ENCODE assay signal across 20 mouse cellular contexts in genomic region chr11:9616665-9617064, GRCm38 (mm10).
"Had no signal": no experiment of that assay in that cellular context is flagged by ENCODE, and none has a peak within 500 bp of the region (broad histone marks: within the 10 kb centered on the region; RNA-seq: fewer than 3 reads in every experiment).

No protein-coding gene starts in this region.

- H3K4me2 ChIP-seq: kidney, embryonic 15.5 days; liver, embryonic 13.5 days; midbrain, embryonic 11.5 days; midbrain, embryonic 15.5 days; neural tube, embryonic 13.5 days had no signal

- DNase-seq: kidney, postnatal 10 days; kidney, postnatal 36 days; layer of hippocampus, postnatal 36 days; liver, embryonic 13.5 days; lung, adult 2 months; lung, postnatal 14 days; lung, postnatal 4 days; right cerebral cortex, adult 18-20 months; right cerebral cortex, postnatal 14 days; right cerebral cortex, postnatal 4 days; thymus, adult 2 months; thymus, postnatal 14 days; thymus, postnatal 4 days had no signal

- H3K27me3 ChIP-seq: kidney, embryonic 15.5 days; liver, embryonic 13.5 days; midbrain, embryonic 15.5 days; neural tube, embryonic 13.5 days had no signal

- H3K4me3 ChIP-seq: kidney, embryonic 15.5 days; left cerebral cortex, adult 2 months; liver, embryonic 13.5 days; midbrain, embryonic 15.5 days; myocyte; neural tube, embryonic 13.5 days had no signal

- ATAC-seq: midbrain, embryonic 15.5 days had no signal

- H3K36me3 ChIP-seq: kidney, embryonic 15.5 days; liver, embryonic 13.5 days; midbrain, embryonic 15.5 days; neural tube, embryonic 13.5 days had no signal

- H3K9ac ChIP-seq: kidney, embryonic 15.5 days; liver, embryonic 13.5 days; midbrain, embryonic 15.5 days; neural tube, embryonic 13.5 days had no signal

- H3K27ac ChIP-seq: kidney, embryonic 15.5 days; left cerebral cortex, adult 2 months; liver, embryonic 13.5 days; midbrain, embryonic 15.5 days; neural tube, embryonic 13.5 days; stomach, postnatal 0 days had no signal

- H3K4me1 ChIP-seq: kidney, embryonic 15.5 days; liver, embryonic 13.5 days; midbrain, embryonic 15.5 days; neural tube, embryonic 13.5 days had no signal

- H3K9me3 ChIP-seq: kidney, embryonic 15.5 days; liver, embryonic 13.5 days; midbrain, embryonic 15.5 days; neural tube, embryonic 13.5 days had no signal
